Mouse (Mus musculus) limb, embryonic 12.5 days (tissue): Measurements from ENCODE around the gene Gtf2f1. TPM values are rescaled to one million over a fixed set of nuclear protein-coding genes. Genes with fewer than 3 reads are reported as not detected.

Source experiments
- ATAC-seq: fragments of 200-750 bp; cut with Nextera tagmentation; 2 replicates; pipeline ENCODE4 v1.8.0; 2017; ENCODE audit warnings: low read depth, moderate TSS enrichment; ENCODE audit not compliant: insufficient number of reproducible peaks, insufficient read depth, low FRiP score, low TSS enrichment
- H3K27ac ChIP-seq: fragments of 300-500 bp; sonication (generic); 2 replicates; pipeline ENCODE4 v1.5.1; 2016; ENCODE audit warnings: mild to moderate bottlenecking, moderate library complexity
- H3K27me3 ChIP-seq: fragments of 300-500 bp; sonication (generic); 2 replicates; pipeline ENCODE4 v1.6.1; 2016; ENCODE audit warnings: mild to moderate bottlenecking, moderate library complexity
- H3K36me3 ChIP-seq: fragments of 300-500 bp; sonication (generic); 2 replicates; pipeline ENCODE4 v1.6.1; 2016; ENCODE audit warnings: mild to moderate bottlenecking, moderate library complexity
- H3K4me1 ChIP-seq: fragments of 300-500 bp; sonication (generic); replicated peaks from 2 replicates; pipeline ENCODE4 v1.6.1; 2016
- H3K4me2 ChIP-seq: fragments of 300-500 bp; sonication (generic); 2 replicates; pipeline ENCODE4 v1.6.1; 2016; ENCODE audit warnings: mild to moderate bottlenecking, moderate library complexity
- H3K4me3 ChIP-seq: fragments of 300-500 bp; sonication (generic); replicated peaks from 2 replicates; pipeline ENCODE4 v1.5.1; 2016; ENCODE audit warnings: mild to moderate bottlenecking
- H3K9ac ChIP-seq: fragments of 300-500 bp; sonication (generic); replicated peaks from 2 replicates; pipeline ENCODE4 v1.6.1; 2016; ENCODE audit warnings: mild to moderate bottlenecking, moderate library complexity
- H3K9me3 ChIP-seq: fragments of 300-500 bp; sonication (generic); 2 replicates; pipeline ENCODE4 v1.6.1; 2016; ENCODE audit warnings: mild to moderate bottlenecking, moderate library complexity
- WGBS: fragments of 180-500 bp; shearing (Covaris S2); methylation state at CpG from one replicate; pipeline ENCODE4 v1.1.7; 2016; 5-methylcytosine and 5-hydroxymethylcytosine counted together
- polyA plus RNA-seq: library from polyadenylated mRNA; unstranded; fragments of >200 nt; fragmentation: Nextera tagmentation; extraction: Ambion mirVana; gene quantifications from 2 replicates; pipeline ENCODE4 v1.2.1, GENCODE M21; 2016

Gtf2f1 gene
- polyA plus RNA-seq, 1 experiment from 2014 or later: 61.5 TPM

DNA sequence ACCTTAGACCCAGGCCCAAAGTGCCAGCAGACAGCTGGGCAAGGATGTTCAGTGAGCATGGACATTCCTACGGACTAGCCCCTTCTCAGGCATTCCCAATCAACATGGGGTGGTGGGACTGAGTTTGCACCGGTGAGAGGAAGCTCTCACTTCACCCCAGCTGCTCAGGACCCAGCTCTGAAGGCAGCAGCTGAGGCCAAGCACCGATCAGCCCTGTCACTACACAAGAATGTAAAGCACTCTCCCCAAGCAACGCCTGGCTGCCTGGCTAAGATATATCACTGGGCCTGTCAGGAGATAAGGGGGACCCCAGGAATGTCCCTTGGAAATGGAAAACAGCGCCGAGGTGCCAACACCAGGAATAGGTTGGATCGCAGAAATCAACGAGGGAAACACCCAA lies 9.9 kb downstream of the Gtf2f1 start:
- Histone ChIP-seq H3K4me2 (no peak overlapping the region), H3K9me3 (no peaks in the 10 kb centered on the region), H3K9ac (no peak overlapping the region), H3K27me3 (no peaks in the 10 kb centered on the region), H3K36me3 (peaks cover 64% of the 10 kb centered on the region), H3K4me3 (no peak overlapping the region), H3K4me1 (peaks cover 9% of the 10 kb centered on the region), H3K27ac (no peak overlapping the region)
- no peak for ATAC-seq
- 71% methylated on average over 8 of the region's 8 CpGs for WGBS

DNA sequence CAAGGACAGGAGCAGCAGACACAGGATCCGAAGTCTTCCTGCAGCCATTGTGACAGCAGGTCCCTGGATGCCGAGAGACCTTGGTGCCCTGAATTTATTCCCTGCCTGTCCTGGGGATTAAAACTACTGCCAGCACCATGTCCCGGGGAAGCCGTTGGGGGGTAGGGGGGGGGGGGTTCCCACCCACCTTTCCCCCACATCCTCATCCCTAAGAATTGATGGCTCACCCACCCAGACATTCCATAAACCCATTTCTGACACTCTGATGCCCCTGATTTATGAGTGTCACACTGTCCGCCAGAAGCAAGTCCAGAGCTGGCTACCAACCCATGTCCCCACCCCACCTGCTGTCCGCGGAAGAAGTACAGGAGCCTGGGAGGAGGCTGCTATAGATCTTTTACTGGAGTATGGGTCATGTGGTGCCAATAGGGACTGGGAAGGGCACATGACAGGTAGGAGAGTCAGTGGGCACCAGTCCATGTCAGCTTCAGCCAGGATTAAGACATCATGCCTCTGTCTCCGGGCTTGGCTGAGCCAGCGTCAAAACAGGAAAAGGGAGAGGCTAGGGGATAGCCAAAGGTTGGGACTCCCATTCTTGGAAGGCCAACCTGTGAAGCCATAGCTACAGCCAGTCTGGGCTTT lies 11.0 kb downstream of the Gtf2f1 start, which contains the start of gene Pspn:
TSS of gene Pspn (minus strand) at position 51 of the 642 bp plus-strand sequence.
- 90% methylated on average over 9 of the region's 9 CpGs for WGBS

DNA sequence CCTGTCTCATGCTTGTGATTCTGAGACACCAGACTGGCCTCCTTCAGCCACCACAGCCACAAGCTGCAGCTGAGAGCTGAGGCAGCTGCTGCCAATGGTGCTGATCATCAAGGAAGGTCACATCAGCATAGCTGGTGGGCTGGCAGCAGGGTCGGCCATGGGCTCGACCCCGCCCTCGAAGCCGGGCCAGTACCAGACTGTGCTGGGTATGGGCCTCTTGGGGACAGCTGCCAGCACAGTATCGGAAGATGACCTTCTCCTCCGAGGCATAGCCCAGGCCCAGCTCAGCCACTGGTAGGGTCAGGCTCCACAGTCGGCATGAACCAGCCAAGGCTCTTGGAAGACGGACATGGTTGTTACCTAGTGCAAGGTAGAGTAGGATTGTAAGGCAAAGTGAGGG lies 11.7 kb downstream of the Gtf2f1 start:
- Histone ChIP-seq H3K4me3 (no peak overlapping the region), H3K27ac (no peak overlapping the region), H3K4me2 (no peak overlapping the region), H3K27me3 (no peaks in the 10 kb centered on the region), H3K9ac (no peak overlapping the region), H3K36me3 (peaks cover 64% of the 10 kb centered on the region), H3K9me3 (no peaks in the 10 kb centered on the region), H3K4me1 (peaks cover 9% of the 10 kb centered on the region)
- ATAC-seq: no peak
- WGBS: 96% methylated on average over 9 of the region's 9 CpGs

More for the DNA sequence above, 11.0 kb downstream of the Gtf2f1 start, which contains the start of gene Pspn:
- Histone ChIP-seq H3K27ac (no peak within 1 kb of the TSS), H3K27me3 (no peaks in the 10 kb centered on the region), H3K9ac (no peak within 1 kb of the TSS), H3K4me2 (no peak within 1 kb of the TSS), H3K4me1 (peaks cover 9% of the 10 kb centered on the region), H3K4me3 (no peak within 1 kb of the TSS), H3K9me3 (no peaks in the 10 kb centered on the region), H3K36me3 (peaks cover 64% of the 10 kb centered on the region)
- no peak for ATAC-seq

DNA sequence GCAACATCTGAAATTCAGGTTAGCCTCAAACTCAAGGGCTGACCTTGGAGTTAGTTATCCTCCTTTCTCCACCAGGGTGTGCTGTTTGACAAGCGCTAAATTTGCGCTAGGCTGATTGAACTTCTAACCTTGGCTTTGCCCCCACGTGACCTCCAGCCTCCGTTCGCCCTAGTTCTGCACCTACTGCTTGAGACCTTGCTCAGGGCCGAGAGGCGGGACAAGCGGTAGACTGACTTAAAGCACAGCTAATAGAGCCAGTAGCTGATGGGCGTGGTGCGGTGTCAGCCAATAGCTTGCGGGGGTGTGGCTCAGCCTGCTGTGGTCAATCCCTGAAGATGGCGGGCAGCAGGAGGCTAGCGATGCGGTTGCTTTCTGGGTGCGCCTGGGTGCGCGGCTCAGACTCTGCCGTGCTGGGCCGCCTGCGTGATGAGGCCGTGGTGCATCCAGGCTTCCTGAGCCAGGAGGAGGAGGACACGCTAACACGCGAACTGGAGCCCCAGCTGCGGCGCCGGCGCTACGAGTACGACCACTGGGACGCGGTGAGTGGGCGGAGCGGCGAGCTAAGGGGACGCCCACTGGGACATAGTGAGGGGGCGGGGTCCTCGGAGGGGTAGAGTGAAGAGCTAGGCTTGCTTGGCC lies 13.9 kb downstream of the Gtf2f1 start, which contains the start of gene Alkbh7:
TSS of gene Alkbh7 (plus strand) at position 311 of the 639 bp plus-strand sequence.
- Histone ChIP-seq H3K9ac (peak within 1 kb of the TSS; percentile 55), H3K27me3 (no peaks in the 10 kb centered on the region), H3K4me2 (peak within 1 kb of the TSS; percentile 69), H3K4me1 (peaks cover 9% of the 10 kb centered on the region), H3K27ac (0 out of 2 replicates have a peak within 1 kb of the TSS, but pooled peaks have one; percentile 51), H3K9me3 (no peaks in the 10 kb centered on the region), H3K36me3 (peaks cover 66% of the 10 kb centered on the region), H3K4me3 (peak within 1 kb of the TSS; percentile 79)
- WGBS: under 1% methylated on average over 38 of the region's 38 CpGs
- ATAC-seq: peak; percentile 99

DNA sequence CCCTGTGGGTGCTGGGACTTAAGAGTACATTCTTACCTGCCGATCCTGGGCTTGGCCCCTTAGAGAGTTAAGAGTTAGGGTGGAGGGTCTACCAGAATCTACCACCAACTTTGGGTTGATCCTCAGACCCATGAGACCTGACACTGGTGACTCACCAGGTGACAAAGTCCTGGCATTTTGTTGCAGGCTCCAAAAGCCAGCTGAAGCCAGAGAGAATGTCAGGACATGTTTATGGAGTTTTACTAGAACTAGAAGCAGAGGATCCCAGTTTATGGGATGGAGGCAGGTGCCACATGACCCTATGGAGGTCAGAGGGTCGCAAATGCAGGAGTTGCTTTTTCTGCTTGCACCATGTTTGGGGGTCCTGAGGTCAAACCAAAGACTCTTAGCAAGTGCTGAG lies 14.6 kb downstream of the Gtf2f1 start:
- H3K4me1 ChIP-seq: peaks cover 9% of the 10 kb centered on the region
- H3K9ac ChIP-seq: no peak overlapping the region
- H3K9me3 ChIP-seq: no peaks in the 10 kb centered on the region
- H3K4me2 ChIP-seq: peak overlapping the region; percentile 69
- H3K27me3 ChIP-seq: no peaks in the 10 kb centered on the region
- peak overlapping the region; percentile 79; the same call in 1 of the 2 replicates for H3K4me3 ChIP-seq
- peaks cover 72% of the 10 kb centered on the region for H3K36me3 ChIP-seq
- 80% methylated on average over 2 of the region's 2 CpGs for WGBS
- H3K27ac ChIP-seq: no peak overlapping the region
- ATAC-seq: no peak

DNA sequence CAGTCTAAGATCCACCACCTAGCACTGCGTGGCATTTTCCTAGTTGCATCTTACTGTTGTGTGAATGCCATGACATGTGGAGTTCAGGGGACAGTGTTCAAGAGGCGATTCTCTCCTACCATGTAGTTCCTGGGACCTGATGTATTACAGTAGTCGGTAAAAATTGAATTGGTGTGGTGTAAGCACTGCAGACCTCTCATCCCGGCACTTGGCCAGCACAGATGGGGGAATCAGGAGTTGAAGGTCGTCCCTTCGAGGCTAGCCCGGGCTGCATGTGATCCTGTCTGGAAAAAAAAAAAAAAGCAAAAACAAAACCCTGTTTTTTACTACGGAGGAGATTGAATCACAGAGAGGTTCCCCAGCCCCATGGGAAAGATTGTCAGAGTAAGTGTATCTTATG lies 16.0 kb downstream of the Gtf2f1 start:
- no peak overlapping the region for H3K4me3 ChIP-seq
- no peak for ATAC-seq
- peaks cover 15% of the 10 kb centered on the region for H3K4me1 ChIP-seq
- no peak overlapping the region for H3K9ac ChIP-seq
- H3K9me3 ChIP-seq: no peaks in the 10 kb centered on the region
- H3K36me3 ChIP-seq: peaks cover 69% of the 10 kb centered on the region
- WGBS: 89% methylated on average over 8 of the region's 8 CpGs
- H3K27ac ChIP-seq: no peak overlapping the region
- no peaks in the 10 kb centered on the region for H3K27me3 ChIP-seq
- H3K4me2 ChIP-seq: no peak overlapping the region

DNA sequence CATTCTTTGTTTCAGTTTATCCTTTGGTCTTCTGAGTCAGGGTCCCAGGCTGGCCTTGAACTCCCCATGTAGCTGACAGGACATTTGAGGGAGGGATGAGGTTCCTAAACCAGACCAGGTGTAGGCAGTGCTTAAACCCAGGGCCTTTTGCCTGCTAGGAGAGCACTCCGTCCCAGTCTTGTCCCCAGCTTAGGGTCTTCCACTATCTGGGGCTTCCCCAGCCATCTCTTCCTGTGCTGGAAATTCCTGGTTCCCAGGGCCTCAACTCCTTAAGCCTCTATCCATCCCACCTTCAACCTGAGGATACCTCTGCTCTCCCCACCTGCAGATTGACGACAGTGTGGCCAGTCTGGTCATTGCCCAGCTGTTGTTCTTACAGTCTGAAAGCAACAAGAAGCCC lies 20.1 kb downstream of the Gtf2f1 start:
- Histone ChIP-seq H3K27ac (no peak overlapping the region), H3K4me1 (peaks cover 6% of the 10 kb centered on the region), H3K4me3 (peak overlapping the region; percentile 80), H3K36me3 (peaks cover 48% of the 10 kb centered on the region), H3K9me3 (no peaks in the 10 kb centered on the region), H3K4me2 (peak overlapping the region; percentile 68), H3K27me3 (no peaks in the 10 kb centered on the region), H3K9ac (peak overlapping the region; percentile 82)
- WGBS: 74% methylated on average over 2 of the region's 2 CpGs
- no peak for ATAC-seq

DNA sequence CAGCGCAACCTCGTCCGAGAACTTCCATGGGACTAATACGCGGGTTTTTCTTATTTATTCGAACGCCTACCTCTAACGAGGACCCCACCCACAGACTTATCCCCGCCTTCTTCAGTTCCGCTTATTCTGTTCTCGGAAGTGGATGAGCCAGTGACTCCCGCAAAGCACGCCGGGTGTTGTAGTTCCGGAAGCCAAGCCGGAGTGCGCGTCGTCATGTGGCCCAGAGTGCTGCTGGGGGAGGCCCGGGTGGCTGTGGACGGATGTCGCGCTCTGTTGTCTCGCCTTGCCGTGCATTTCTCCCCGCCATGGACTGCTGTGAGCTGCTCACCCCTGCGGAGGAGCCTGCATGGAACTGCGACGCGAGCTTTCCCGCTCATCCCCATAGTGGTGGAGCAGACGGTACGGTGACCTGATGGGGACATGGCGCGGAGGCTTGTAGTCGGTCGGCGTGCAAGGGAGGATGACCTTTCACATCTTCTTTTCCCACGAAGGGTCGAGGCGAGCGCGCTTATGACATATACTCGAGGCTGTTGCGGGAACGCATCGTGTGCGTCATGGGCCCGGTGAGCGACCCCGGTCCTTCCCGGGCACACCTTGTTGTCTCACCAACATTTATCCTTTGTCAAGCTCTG lies 20.9 kb downstream of the Gtf2f1 start, which contains the start of gene Clpp:
TSS of gene Clpp (plus strand) at position 191 of the 632 bp plus-strand sequence.
- H3K9me3 ChIP-seq: no peaks in the 10 kb centered on the region
- peak within 1 kb of the TSS; percentile 68 for H3K4me2 ChIP-seq
- peak; percentile 95 for ATAC-seq
- H3K27ac ChIP-seq: peak within 1 kb of the TSS; percentile 72; the same call in 1 of the 2 replicates
- WGBS: under 1% methylated on average over 52 of the region's 52 CpGs
- peaks cover 40% of the 10 kb centered on the region for H3K36me3 ChIP-seq
- peak within 1 kb of the TSS; percentile 82 for H3K9ac ChIP-seq
- H3K4me1 ChIP-seq: peaks cover 6% of the 10 kb centered on the region
- H3K4me3 ChIP-seq: peak within 1 kb of the TSS; percentile 80
- H3K27me3 ChIP-seq: no peaks in the 10 kb centered on the region

DNA sequence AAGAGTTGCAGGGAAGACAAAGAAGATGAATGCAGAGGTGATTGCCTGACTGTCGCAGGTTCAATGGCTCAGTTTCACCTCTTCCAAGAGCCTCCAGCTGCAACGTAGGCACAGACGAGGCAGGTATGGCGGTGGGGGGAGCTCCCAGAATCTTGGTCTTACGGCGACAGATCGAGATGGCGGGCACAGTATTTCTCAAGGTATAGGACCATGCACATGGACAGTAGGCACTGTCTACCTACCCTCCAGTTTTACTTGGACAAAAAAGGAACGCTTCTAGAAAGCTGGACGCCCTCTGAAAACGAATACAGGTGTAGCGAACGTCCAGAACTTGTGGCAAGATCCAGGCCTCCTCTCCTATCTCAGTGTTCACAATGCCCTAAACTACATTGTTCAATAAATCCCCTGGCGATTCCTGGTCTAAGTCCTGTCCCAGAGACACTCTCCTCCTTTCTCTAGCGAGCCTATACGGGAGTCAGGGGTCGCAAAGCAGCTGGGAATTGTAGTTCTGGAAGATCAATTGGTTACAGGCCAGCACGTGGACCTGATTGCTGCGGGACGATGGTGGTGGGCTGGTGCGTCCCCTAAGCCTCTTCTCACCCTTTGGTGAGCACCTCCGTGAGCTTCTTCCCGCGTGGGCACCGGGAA lies 21.5 kb downstream of the Gtf2f1 start:
- Histone ChIP-seq H3K4me2 (peak overlapping the region; percentile 68), H3K27me3 (no peaks in the 10 kb centered on the region), H3K9ac (peak overlapping the region; percentile 52), H3K27ac (peak overlapping the region; percentile 72; the same call in 1 of the 2 replicates), H3K9me3 (no peaks in the 10 kb centered on the region), H3K4me1 (peaks cover 6% of the 10 kb centered on the region), H3K36me3 (peaks cover 34% of the 10 kb centered on the region), H3K4me3 (peak overlapping the region; percentile 80)
- WGBS: 3% methylated on average over 25 of the region's 25 CpGs
- peak; percentile 91 for ATAC-seq

DNA sequence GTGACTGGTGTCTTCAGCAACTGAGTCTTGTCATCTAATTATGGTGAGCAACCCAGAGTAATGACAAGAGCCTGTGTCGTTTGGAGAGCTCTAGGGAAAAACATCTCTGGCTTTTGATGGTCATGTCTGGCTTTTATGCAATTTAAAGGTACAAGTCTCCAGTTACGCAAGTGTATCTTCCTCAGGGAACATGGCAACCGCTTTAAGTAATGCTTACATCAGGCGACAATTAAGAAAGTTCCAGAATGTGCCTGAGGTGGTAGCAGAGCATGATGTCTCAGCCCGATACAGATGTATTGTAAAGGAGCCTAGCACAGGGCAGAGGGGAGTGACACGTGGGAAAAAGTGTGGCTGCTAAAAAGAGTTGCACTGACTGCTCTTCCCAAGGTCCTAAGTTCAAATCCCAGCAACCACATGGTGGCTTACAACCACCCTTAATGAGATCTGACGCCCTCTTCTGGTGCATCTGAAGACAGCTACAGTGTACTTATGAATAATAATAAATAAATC lies 22.1 kb downstream of the Gtf2f1 start:
- peak overlapping the region; percentile 68 for H3K4me2 ChIP-seq
- no peaks in the 10 kb centered on the region for H3K9me3 ChIP-seq
- peaks cover 6% of the 10 kb centered on the region for H3K4me1 ChIP-seq
- no peak overlapping the region for H3K27ac ChIP-seq
- H3K4me3 ChIP-seq: peak overlapping the region; percentile 80
- no peak for ATAC-seq
- H3K9ac ChIP-seq: no peak overlapping the region
- peaks cover 28% of the 10 kb centered on the region for H3K36me3 ChIP-seq
- WGBS: 74% methylated on average over 7 of the region's 7 CpGs
- no peaks in the 10 kb centered on the region for H3K27me3 ChIP-seq
